ENCODE assay signal across 9 mouse cellular contexts in the genomic region with DNA sequence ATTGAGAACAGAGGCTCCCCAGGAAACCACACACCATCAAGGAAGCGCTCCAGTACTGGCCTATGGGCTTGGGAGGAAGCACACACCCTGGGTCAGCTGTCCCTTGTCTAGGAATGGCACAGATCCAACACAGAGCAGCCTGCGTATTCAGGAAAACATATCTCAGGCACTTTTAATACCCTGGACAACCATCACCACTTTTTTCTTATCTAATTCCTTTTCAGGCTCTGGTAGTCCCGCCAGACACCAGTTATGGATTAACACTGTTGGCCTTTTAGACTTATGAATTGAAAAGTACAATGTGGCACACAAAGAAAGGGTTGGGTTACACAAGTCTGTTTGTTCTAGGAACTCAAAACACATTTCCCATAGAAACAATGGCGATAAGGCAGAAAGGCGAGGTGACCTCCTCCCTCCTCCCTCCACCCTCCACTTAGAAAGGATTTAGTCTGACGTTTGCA. TPM values are rescaled to one million over a fixed set of nuclear protein-coding genes. Genes with fewer than 3 reads are reported as not detected.
DNase-seq lines count a peak whose midpoint lies in the region; ATAC-seq lines count a peak whose summit lies in the region.
"Had no signal": no experiment of that assay in that cellular context is flagged by ENCODE, and none has a peak within 500 bp of the region (broad histone marks: within the 10 kb centered on the region; RNA-seq: fewer than 3 reads in every experiment).

No protein-coding gene starts in this region.

- no peaks in the 10 kb centered on the region for H3K27me3 ChIP-seq in midbrain, embryonic 14.5 days (ENCODE audit: control insufficient read depth, insufficient read depth, low read length)
- H3K27me3 ChIP-seq in midbrain, embryonic 15.5 days (replicated peaks): no peaks in the 10 kb centered on the region
- no peaks in the 10 kb centered on the region for H3K27me3 ChIP-seq in heart, embryonic 10.5 days (ENCODE audit: insufficient read depth, poor library complexity, severe bottlenecking)
- H3K27me3 ChIP-seq: hindbrain, embryonic 15.5 days had no signal

- H3K9me3 ChIP-seq in midbrain, embryonic 14.5 days (ENCODE audit: control insufficient read depth, low read length): no peaks in the 10 kb centered on the region
- H3K9me3 ChIP-seq in midbrain, embryonic 15.5 days: no peaks in the 10 kb centered on the region
- no peaks in the 10 kb centered on the region for H3K9me3 ChIP-seq in heart, embryonic 10.5 days
- H3K9me3 ChIP-seq: hindbrain, embryonic 15.5 days had no signal

- H3K9ac ChIP-seq in midbrain, embryonic 14.5 days (replicated peaks; ENCODE audit: low read length): no peak overlapping the region
- no peak overlapping the region for H3K9ac ChIP-seq in midbrain, embryonic 15.5 days
- H3K9ac ChIP-seq: hindbrain, embryonic 15.5 days had no signal

- H3K36me3 ChIP-seq in midbrain, embryonic 14.5 days (ENCODE audit: control insufficient read depth, insufficient read depth, low read length): no peaks in the 10 kb centered on the region
- H3K36me3 ChIP-seq in midbrain, embryonic 15.5 days (replicated peaks): no peaks in the 10 kb centered on the region
- no peaks in the 10 kb centered on the region for H3K36me3 ChIP-seq in heart, embryonic 10.5 days
- H3K36me3 ChIP-seq: hindbrain, embryonic 15.5 days had no signal

- peak; percentile 43; the same call in 1 of the 2 replicates for ATAC-seq in midbrain, embryonic 14.5 days (ENCODE audit: low FRiP score, low TSS enrichment)
- ATAC-seq in midbrain, embryonic 15.5 days (replicated peaks): no peak

- no peak overlapping the region for H3K27ac ChIP-seq in midbrain, embryonic 14.5 days (replicated peaks; ENCODE audit: low read depth, low read length)
- no peak overlapping the region for H3K27ac ChIP-seq in midbrain, embryonic 15.5 days
- 0 out of 2 replicates have a peak overlapping the region, but pooled peaks have one; percentile 36 for H3K27ac ChIP-seq in heart, embryonic 10.5 days
- H3K27ac ChIP-seq: hindbrain, embryonic 15.5 days had no signal

- peak; percentile 24 for DNase-seq in midbrain, embryonic 14.5 days
- DNase-seq in heart, embryonic 10.5 days (ENCODE audit: low spot score): peak; percentile 75
- peak; percentile 60 to 69 for DNase-seq in kidney, postnatal 4 days
- peak; percentile 8 for DNase-seq in ovary, postnatal 36 days (ENCODE audit: low spot score)
- DNase-seq in cerebellum, postnatal 25 days: no peak
- DNase-seq in natural killer cell, adult 2 months (ENCODE audit: low spot score in 2 of 2): no peak
- no peak for DNase-seq in thymus, adult 18-20 months

- no peaks in the 10 kb centered on the region for H3K4me1 ChIP-seq in midbrain, embryonic 14.5 days (ENCODE audit: control insufficient read depth, insufficient read depth, low read length)
- no peaks in the 10 kb centered on the region for H3K4me1 ChIP-seq in midbrain, embryonic 15.5 days
- peaks cover 5% of the 10 kb centered on the region; the same call in 1 of the 2 replicates for H3K4me1 ChIP-seq in heart, embryonic 10.5 days
- H3K4me1 ChIP-seq: hindbrain, embryonic 15.5 days had no signal

- WGBS in midbrain, embryonic 14.5 days: 22% methylated on average over 6 of the region's 6 CpGs
- WGBS in midbrain, embryonic 15.5 days: 28% methylated on average over 6 of the region's 6 CpGs
- WGBS in heart, embryonic 10.5 days: 39% methylated on average over 6 of the region's 6 CpGs

- no peak overlapping the region for H3K4me2 ChIP-seq in midbrain, embryonic 14.5 days (ENCODE audit: low read length)
- no peak overlapping the region for H3K4me2 ChIP-seq in midbrain, embryonic 15.5 days
- H3K4me2 ChIP-seq: hindbrain, embryonic 15.5 days had no signal

- H3K4me3 ChIP-seq in midbrain, embryonic 14.5 days (replicated peaks; ENCODE audit: low read depth, low read length): no peak overlapping the region
- no peak overlapping the region for H3K4me3 ChIP-seq in midbrain, embryonic 15.5 days
- no peak overlapping the region for H3K4me3 ChIP-seq in heart, embryonic 10.5 days
- H3K4me3 ChIP-seq: hindbrain, embryonic 15.5 days had no signal

RNA-seq across cellular contexts. Expression of a gene that starts 56.8 kb away (rescaled TPM):
- polyA plus RNA-seq in midbrain, embryonic 14.5 days (2014; fragmentation: Nextera tagmentation; extraction: Ambion mirVana): 1.4 and 2.6 TPM in 2 replicates
- 3.4 and 3.9 TPM in 2 replicates for polyA plus RNA-seq in midbrain, embryonic 15.5 days (2015; fragmentation: Nextera tagmentation; extraction: Ambion mirVana)
- 0.52 and 0.89 TPM in 2 replicates for polyA plus RNA-seq in heart, embryonic 10.5 days (2016; fragmentation: Nextera tagmentation; extraction: Ambion mirVana)

Comparison
In these comparisons a context has a peak if more than half of its experiments do, and no peak if none do; other contexts are left out.
1. DNase-seq: peak in midbrain, embryonic 14.5 days (single experiment), heart, embryonic 10.5 days (single experiment), kidney, postnatal 4 days (2 of 2) and ovary, postnatal 36 days (single experiment); none in cerebellum, postnatal 25 days (0 of 2), natural killer cell, adult 2 months (0 of 2) and thymus, adult 18-20 months (0 of 2).